Mouse (Mus musculus) liver, embryonic 13.5 days (tissue): ENCODE data around the gene Gm3239. TPM values are rescaled to one million over a fixed set of nuclear protein-coding genes. Genes with fewer than 3 reads are reported as not detected.
"Not testable (repeated sequence)": the region's sequence is repeated elsewhere in the genome, so short reads cannot be mapped to it uniquely, and the experiment has no call there.

ENCODE experiments used
- ATAC-seq: fragments of 200-750 bp; cut with Nextera tagmentation; 2 replicates; pipeline ENCODE4 v1.8.0; 2017; ENCODE audit warnings: low read depth, mild to moderate bottlenecking, moderate number of reproducible peaks, moderate library complexity
- DNase-seq: peaks from one replicate; pipeline ENCODE4 v3.0.0; 2022
- H3K27ac ChIP-seq: fragments of 300-500 bp; sonication (generic); 2 replicates; pipeline ENCODE4 v1.5.1; 2015; ENCODE audit warnings: moderate library complexity, mild to moderate bottlenecking, inconsistent platforms
- H3K27me3 ChIP-seq: fragments of 300-500 bp; sonication (generic); 2 replicates; pipeline ENCODE4 v1.6.1; 2015; ENCODE audit warnings: mild to moderate bottlenecking, inconsistent platforms
- H3K36me3 ChIP-seq: fragments of 300-500 bp; sonication (generic); 2 replicates; pipeline ENCODE4 v1.6.1; 2015; ENCODE audit warnings: mild to moderate bottlenecking, inconsistent platforms
- H3K4me1 ChIP-seq: fragments of 300-500 bp; sonication (generic); replicated peaks from 2 replicates; pipeline ENCODE4 v1.6.1; 2015; ENCODE audit warnings: inconsistent platforms
- H3K4me2 ChIP-seq: fragments of 300-500 bp; sonication (generic); 2 replicates; pipeline ENCODE4 v1.6.1; 2015; ENCODE audit warnings: inconsistent platforms, mild to moderate bottlenecking, moderate library complexity
- H3K4me3 ChIP-seq: fragments of 300-500 bp; sonication (generic); replicated peaks from 2 replicates; pipeline ENCODE4 v1.5.1; 2015; ENCODE audit warnings: mild to moderate bottlenecking, inconsistent platforms
- H3K9ac ChIP-seq: fragments of 300-500 bp; sonication (generic); 2 replicates; pipeline ENCODE4 v1.6.1; 2015; ENCODE audit warnings: mild to moderate bottlenecking, inconsistent platforms
- H3K9me3 ChIP-seq: fragments of 300-500 bp; sonication (generic); replicated peaks from 2 replicates; pipeline ENCODE4 v1.6.1; 2016; ENCODE audit warnings: inconsistent platforms
- WGBS: fragments of 180-500 bp; shearing (Covaris S2); methylation state at CpG from one replicate; pipeline ENCODE4 v1.1.7; 2015; ENCODE audit not compliant: insufficient replicate concordance; 5-methylcytosine and 5-hydroxymethylcytosine counted together
- polyA plus RNA-seq: library from polyadenylated mRNA; unstranded; fragments of >200 nt; fragmentation: Nextera tagmentation; extraction: Ambion mirVana; gene quantifications from 2 replicates; pipeline ENCODE4 v1.2.1, GENCODE M21; 2015

Gene Gm3239
- not detected in 2 replicates for polyA plus RNA-seq

DNA sequence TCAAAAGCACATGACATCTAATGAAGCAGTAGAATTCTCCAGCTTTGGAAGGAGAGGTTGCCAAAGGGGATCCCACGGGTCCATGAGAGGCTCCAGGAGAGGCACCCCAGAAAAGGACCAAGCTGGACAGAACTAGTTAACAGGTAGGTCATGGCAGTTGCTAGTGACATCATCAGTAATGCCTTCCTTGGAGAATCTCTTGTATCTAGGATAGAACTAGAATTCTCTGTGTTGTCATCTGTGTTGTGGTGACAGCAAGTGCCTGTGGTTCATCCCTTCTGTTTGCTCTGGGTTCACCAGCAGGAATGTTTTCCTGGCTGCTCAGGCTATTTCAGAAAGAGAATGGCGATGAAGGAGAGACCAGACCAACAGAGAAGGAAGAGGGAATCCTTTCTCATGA lies at the start of gene Gm3239:
TSS of gene Gm3239 (plus strand) at position 301 of the 400 bp plus-strand sequence.
- not testable (repeated sequence) for H3K4me2 ChIP-seq, H3K9ac ChIP-seq, H3K36me3 ChIP-seq, H3K4me3 ChIP-seq, DNase-seq, H3K27ac ChIP-seq, H3K27me3 ChIP-seq, H3K9me3 ChIP-seq, H3K4me1 ChIP-seq, ATAC-seq
- no CpG with 5 or more reads among the region's 2 CpGs for WGBS

DNA sequence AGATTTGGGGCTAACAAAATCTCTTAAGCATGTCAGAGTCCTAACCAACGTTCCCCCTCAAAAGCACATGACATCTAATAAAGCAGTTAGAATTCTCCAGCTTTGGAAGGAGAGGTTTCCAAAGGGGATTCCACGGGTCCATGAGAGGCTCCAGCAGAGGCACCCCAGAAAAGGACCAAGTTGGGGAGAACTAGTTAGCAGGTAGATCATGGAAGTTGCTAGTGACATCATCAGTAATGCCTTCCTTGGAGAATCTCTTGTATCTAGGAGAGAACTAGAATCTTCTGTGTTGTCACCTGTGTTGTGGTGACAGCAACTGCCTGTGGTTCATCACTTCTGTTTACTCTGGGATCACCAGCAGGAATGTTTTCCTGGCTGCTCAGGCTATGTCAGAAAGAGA lies 31.9 kb upstream of the Gm3239 start, which contains the start of gene Gm8159:
TSS of gene Gm8159 (plus strand) at position 301 of the 400 bp plus-strand sequence.
- not testable (repeated sequence) for H3K4me1 ChIP-seq, H3K27me3 ChIP-seq, ATAC-seq, H3K9ac ChIP-seq, H3K27ac ChIP-seq, H3K4me2 ChIP-seq, DNase-seq, H3K9me3 ChIP-seq, H3K4me3 ChIP-seq, H3K36me3 ChIP-seq
- no CpG with 5 or more reads among the region's 2 CpGs for WGBS

DNA sequence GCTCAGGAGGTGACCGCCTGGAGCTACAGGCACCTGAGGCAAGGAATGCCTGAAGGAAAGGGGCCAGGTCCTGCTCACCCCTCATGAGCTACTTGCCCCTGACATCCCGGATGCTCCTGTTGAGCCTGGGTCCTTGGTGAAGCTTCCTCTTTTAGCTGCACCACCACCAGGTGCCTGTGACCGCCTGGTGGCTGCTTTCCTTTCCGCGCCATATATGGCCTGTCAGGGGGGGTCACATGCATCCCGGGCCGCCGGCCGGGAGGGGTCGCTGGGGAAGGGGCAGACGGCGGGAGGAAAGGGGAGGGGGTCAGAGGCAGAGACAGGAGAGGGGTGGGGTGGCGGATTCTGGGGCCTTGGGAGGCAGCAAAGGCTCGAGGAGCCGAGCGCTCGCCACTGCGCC lies 14.7 kb upstream of the Gm3239 start:
- not testable (repeated sequence) for H3K9me3 ChIP-seq, H3K4me1 ChIP-seq, DNase-seq, H3K9ac ChIP-seq, H3K27me3 ChIP-seq, H3K27ac ChIP-seq, H3K36me3 ChIP-seq, ATAC-seq, H3K4me3 ChIP-seq, H3K4me2 ChIP-seq
- WGBS = 4% methylated on average over 16 of the region's 18 CpGs

GRCm38 (mm10) chr14:4650324-4650723 lies 13.7 kb upstream of the Gm3239 start:
- not testable (repeated sequence) for H3K9me3 ChIP-seq, ATAC-seq, H3K27me3 ChIP-seq, H3K36me3 ChIP-seq, H3K4me1 ChIP-seq, H3K9ac ChIP-seq, H3K4me3 ChIP-seq, H3K4me2 ChIP-seq, H3K27ac ChIP-seq, DNase-seq
- 9% methylated on average over 6 of the region's 9 CpGs for WGBS

- H3K27ac ChIP-seq, ATAC-seq, DNase-seq, H3K36me3 ChIP-seq, H3K4me1 ChIP-seq, H3K4me2 ChIP-seq, H3K27me3 ChIP-seq, H3K9ac ChIP-seq, H3K4me3 ChIP-seq, H3K9me3 ChIP-seq: not testable (repeated sequence)
- 76% methylated on average over 1 of the region's 2 CpGs for WGBS
Measured at GRCm38 (mm10) chr14:4708938-4709337, 44.9 kb downstream of the Gm3239 start, which contains the start of gene Gm7876. TSS of gene Gm7876 (plus strand) at chr14:4709238.

Other genes with a start within 250 kb of the Gm3239 start
- gene Gm3164, start 248.7 kb upstream of the Gm3239 start, polyA plus RNA-seq = not detected in 2 replicates
- gene Gm3173, start 233.2 kb upstream of the Gm3239 start, polyA plus RNA-seq = not detected in 2 replicates
- not detected in 2 replicates for gene Gm3182, start 182.4 kb upstream of the Gm3239 start, polyA plus RNA-seq
- not detected in 2 replicates for gene Gm3047, start 108.8 kb upstream of the Gm3239 start, polyA plus RNA-seq
- gene Gm8159, start 31.8 kb upstream of the Gm3239 start, polyA plus RNA-seq = not detected in 2 replicates
- not detected in 2 replicates for gene Gm7876, start 45.0 kb downstream of the Gm3239 start, polyA plus RNA-seq
- not detected in 2 replicates for gene Gm3252, start 62.6 kb downstream of the Gm3239 start, polyA plus RNA-seq
- gene Gm9602, start 112.1 kb downstream of the Gm3239 start, polyA plus RNA-seq = not detected in 2 replicates
- not detected in 2 replicates for gene Gm3269, start 173.9 kb downstream of the Gm3239 start, polyA plus RNA-seq
- not detected in 2 replicates for gene Gm3264, start 191.4 kb downstream of the Gm3239 start, polyA plus RNA-seq
- gene Gm3278, start 228.2 kb downstream of the Gm3239 start, polyA plus RNA-seq = not detected in 2 replicates